Mouse (Mus musculus) liver, embryonic 13.5 days (tissue): Measurements from ENCODE around the gene Arl5c. TPM values are rescaled to one million over a fixed set of nuclear protein-coding genes. Genes with fewer than 3 reads are reported as not detected.
"Not testable (repeated sequence)": the region's sequence is repeated elsewhere in the genome, so short reads cannot be mapped to it uniquely, and the experiment has no call there.

ENCODE experiments used
- ATAC-seq: fragments of 200-750 bp; cut with Nextera tagmentation; 2 replicates; pipeline ENCODE4 v1.8.0; 2017; ENCODE audit warnings: low read depth, mild to moderate bottlenecking, moderate number of reproducible peaks, moderate library complexity
- DNase-seq: peaks from one replicate; pipeline ENCODE4 v3.0.0; 2022
- H3K27ac ChIP-seq: fragments of 300-500 bp; sonication (generic); 2 replicates; pipeline ENCODE4 v1.5.1; 2015; ENCODE audit warnings: moderate library complexity, mild to moderate bottlenecking, inconsistent platforms
- H3K27me3 ChIP-seq: fragments of 300-500 bp; sonication (generic); 2 replicates; pipeline ENCODE4 v1.6.1; 2015; ENCODE audit warnings: mild to moderate bottlenecking, inconsistent platforms
- H3K36me3 ChIP-seq: fragments of 300-500 bp; sonication (generic); 2 replicates; pipeline ENCODE4 v1.6.1; 2015; ENCODE audit warnings: mild to moderate bottlenecking, inconsistent platforms
- H3K4me1 ChIP-seq: fragments of 300-500 bp; sonication (generic); replicated peaks from 2 replicates; pipeline ENCODE4 v1.6.1; 2015; ENCODE audit warnings: inconsistent platforms
- H3K4me2 ChIP-seq: fragments of 300-500 bp; sonication (generic); 2 replicates; pipeline ENCODE4 v1.6.1; 2015; ENCODE audit warnings: inconsistent platforms, mild to moderate bottlenecking, moderate library complexity
- H3K4me3 ChIP-seq: fragments of 300-500 bp; sonication (generic); replicated peaks from 2 replicates; pipeline ENCODE4 v1.5.1; 2015; ENCODE audit warnings: mild to moderate bottlenecking, inconsistent platforms
- H3K9ac ChIP-seq: fragments of 300-500 bp; sonication (generic); 2 replicates; pipeline ENCODE4 v1.6.1; 2015; ENCODE audit warnings: mild to moderate bottlenecking, inconsistent platforms
- H3K9me3 ChIP-seq: fragments of 300-500 bp; sonication (generic); replicated peaks from 2 replicates; pipeline ENCODE4 v1.6.1; 2016; ENCODE audit warnings: inconsistent platforms
- WGBS: fragments of 180-500 bp; shearing (Covaris S2); methylation state at CpG from one replicate; pipeline ENCODE4 v1.1.7; 2015; ENCODE audit not compliant: insufficient replicate concordance; 5-methylcytosine and 5-hydroxymethylcytosine counted together
- polyA plus RNA-seq: library from polyadenylated mRNA; unstranded; fragments of >200 nt; fragmentation: Nextera tagmentation; extraction: Ambion mirVana; gene quantifications from 2 replicates; pipeline ENCODE4 v1.2.1, GENCODE M21; 2015

Gene Arl5c
- polyA plus RNA-seq, 1 experiment from 2014 or later = 12.8 TPM

- H3K9me3 ChIP-seq = no peaks in the 10 kb centered on the region
- 61% methylated on average over 4 of the region's 4 CpGs for WGBS
- no peak overlapping the region for H3K4me3 ChIP-seq
- H3K27ac ChIP-seq = no peak overlapping the region
- H3K4me2 ChIP-seq = no peak overlapping the region
- no peak for DNase-seq
- no peaks in the 10 kb centered on the region for H3K36me3 ChIP-seq
- H3K4me1 ChIP-seq = peaks cover 30% of the 10 kb centered on the region
- no peak for ATAC-seq
- no peak overlapping the region for H3K9ac ChIP-seq
- no peaks in the 10 kb centered on the region for H3K27me3 ChIP-seq
Observed at GRCm38 (mm10) chr11:97955915-97956314, 40.1 kb downstream of the Arl5c start.

- no peaks in the 10 kb centered on the region for H3K36me3 ChIP-seq
- WGBS = 51% methylated on average over 9 of the region's 9 CpGs
- H3K27ac ChIP-seq = no peak overlapping the region
- ATAC-seq (no peak), DNase-seq (no peak)
- H3K4me3 ChIP-seq = no peak overlapping the region
- H3K9ac ChIP-seq = no peak overlapping the region
- H3K4me2 ChIP-seq = no peak overlapping the region
- peaks cover 33% of the 10 kb centered on the region for H3K4me1 ChIP-seq
- no peaks in the 10 kb centered on the region for H3K9me3 ChIP-seq
- H3K27me3 ChIP-seq = no peaks in the 10 kb centered on the region
Observed at GRCm38 (mm10) chr11:97955146-97955902, 40.7 kb downstream of the Arl5c start.

- DNase-seq (no peak), ATAC-seq (no peak)
- Histone ChIP-seq H3K9ac (no peak overlapping the region), H3K9me3 (no peaks in the 10 kb centered on the region), H3K27ac (no peak overlapping the region), H3K27me3 (no peaks in the 10 kb centered on the region), H3K36me3 (no peaks in the 10 kb centered on the region), H3K4me1 (peaks cover 40% of the 10 kb centered on the region), H3K4me2 (no peak overlapping the region), H3K4me3 (no peak overlapping the region)
- 47% methylated on average over 14 of the region's 14 CpGs for WGBS
Observed at GRCm38 (mm10) chr11:97954469-97955141, 41.4 kb downstream of the Arl5c start.

GRCm38 (mm10) chr11:97953939-97954275, 42.1 kb downstream of the Arl5c start:
- DNase-seq (no peak), ATAC-seq (no peak)
- H3K36me3 ChIP-seq = no peaks in the 10 kb centered on the region
- H3K27ac ChIP-seq = no peak overlapping the region
- no peaks in the 10 kb centered on the region for H3K9me3 ChIP-seq
- H3K4me1 ChIP-seq = peaks cover 44% of the 10 kb centered on the region
- WGBS = 78% methylated on average over 6 of the region's 6 CpGs
- no peaks in the 10 kb centered on the region for H3K27me3 ChIP-seq
- no peak overlapping the region for H3K9ac ChIP-seq
- H3K4me2 ChIP-seq = no peak overlapping the region
- H3K4me3 ChIP-seq = no peak overlapping the region

GRCm38 (mm10) chr11:97953179-97953938, 42.6 kb downstream of the Arl5c start:
- no peak for DNase-seq
- 57% methylated on average over 16 of the region's 16 CpGs for WGBS
- ATAC-seq = no peak
- Histone ChIP-seq H3K27me3 (no peaks in the 10 kb centered on the region), H3K4me3 (no peak overlapping the region), H3K9me3 (no peaks in the 10 kb centered on the region), H3K36me3 (no peaks in the 10 kb centered on the region), H3K9ac (no peak overlapping the region), H3K27ac (no peak overlapping the region), H3K4me1 (peaks cover 45% of the 10 kb centered on the region), H3K4me2 (no peak overlapping the region)

GRCm38 (mm10) chr11:97952367-97953006, 43.5 kb downstream of the Arl5c start:
- H3K9ac ChIP-seq = no peak overlapping the region
- no peak for DNase-seq
- no peaks in the 10 kb centered on the region for H3K9me3 ChIP-seq
- no peaks in the 10 kb centered on the region for H3K36me3 ChIP-seq
- H3K27me3 ChIP-seq = no peaks in the 10 kb centered on the region
- H3K4me2 ChIP-seq = no peak overlapping the region
- no peak for ATAC-seq
- no peak overlapping the region for H3K4me3 ChIP-seq
- WGBS = 79% methylated on average over 1 of the region's 1 CpGs
- H3K27ac ChIP-seq = no peak overlapping the region
- peaks cover 45% of the 10 kb centered on the region for H3K4me1 ChIP-seq

GRCm38 (mm10) chr11:97949703-97950475, 46.1 kb downstream of the Arl5c start:
- no peak overlapping the region for H3K9ac ChIP-seq
- peak; percentile 89 for ATAC-seq
- no peaks in the 10 kb centered on the region for H3K9me3 ChIP-seq
- H3K4me3 ChIP-seq = no peak overlapping the region
- peaks cover 40% of the 10 kb centered on the region for H3K4me1 ChIP-seq
- WGBS = 45% methylated on average over 20 of the region's 20 CpGs
- H3K27ac ChIP-seq = peak overlapping the region; percentile 58
- H3K36me3 ChIP-seq = no peaks in the 10 kb centered on the region
- peak; percentile 46 for DNase-seq
- peak overlapping the region; percentile 12 for H3K4me2 ChIP-seq
- no peaks in the 10 kb centered on the region for H3K27me3 ChIP-seq

GRCm38 (mm10) chr11:97947426-97947825, 48.6 kb downstream of the Arl5c start:
- Histone ChIP-seq H3K27me3 (no peaks in the 10 kb centered on the region), H3K9ac (no peak overlapping the region), H3K4me1 (peaks cover 20% of the 10 kb centered on the region), H3K36me3 (no peaks in the 10 kb centered on the region), H3K9me3 (no peaks in the 10 kb centered on the region), H3K4me2 (no peak overlapping the region), H3K4me3 (no peak overlapping the region), H3K27ac (no peak overlapping the region)
- 18% methylated on average over 7 of the region's 7 CpGs for WGBS
- DNase-seq (peak; percentile 17), ATAC-seq (no peak)

GRCm38 (mm10) chr11:97945738-97946289, 50.2 kb downstream of the Arl5c start:
- not testable (repeated sequence) for H3K4me2 ChIP-seq, H3K27me3 ChIP-seq, H3K9ac ChIP-seq, ATAC-seq, DNase-seq, H3K4me3 ChIP-seq, H3K9me3 ChIP-seq, H3K27ac ChIP-seq, H3K36me3 ChIP-seq
- peaks cover 20% of the 10 kb centered on the region for H3K4me1 ChIP-seq
- WGBS = 70% methylated on average over 7 of the region's 7 CpGs

- ATAC-seq = no peak
- H3K9ac ChIP-seq = no peak overlapping the region
- no peak overlapping the region for H3K4me2 ChIP-seq
- peaks cover 14% of the 10 kb centered on the region for H3K4me1 ChIP-seq
- H3K27me3 ChIP-seq = no peaks in the 10 kb centered on the region
- H3K4me3 ChIP-seq = no peak overlapping the region
- no peak for DNase-seq
- H3K36me3 ChIP-seq = no peaks in the 10 kb centered on the region
- H3K9me3 ChIP-seq = no peaks in the 10 kb centered on the region
- no peak overlapping the region for H3K27ac ChIP-seq
- WGBS = 75% methylated on average over 10 of the region's 10 CpGs
Observed at GRCm38 (mm10) chr11:97945031-97945430, 51.0 kb downstream of the Arl5c start.
